Mouse (Mus musculus): Measurements from ENCODE around the gene Napa. TPM values are rescaled to one million over a fixed set of nuclear protein-coding genes. Genes with fewer than 3 reads are reported as not detected.

Napa gene
- 151 TPM for polyA plus RNA-seq (2014; fragmentation: Illumina TruSeq; extraction: RNeasy Lipid Tissue Mini Kit (QIAGEN cat#74804); ENCODE audit: low read depth, low replicate concordance)

GRCm38 (mm10) chr7:16098021-16099017 lies at the start of gene Napa:
Gene Napa (plus strand): TSS chr7:16098458.

DNA sequence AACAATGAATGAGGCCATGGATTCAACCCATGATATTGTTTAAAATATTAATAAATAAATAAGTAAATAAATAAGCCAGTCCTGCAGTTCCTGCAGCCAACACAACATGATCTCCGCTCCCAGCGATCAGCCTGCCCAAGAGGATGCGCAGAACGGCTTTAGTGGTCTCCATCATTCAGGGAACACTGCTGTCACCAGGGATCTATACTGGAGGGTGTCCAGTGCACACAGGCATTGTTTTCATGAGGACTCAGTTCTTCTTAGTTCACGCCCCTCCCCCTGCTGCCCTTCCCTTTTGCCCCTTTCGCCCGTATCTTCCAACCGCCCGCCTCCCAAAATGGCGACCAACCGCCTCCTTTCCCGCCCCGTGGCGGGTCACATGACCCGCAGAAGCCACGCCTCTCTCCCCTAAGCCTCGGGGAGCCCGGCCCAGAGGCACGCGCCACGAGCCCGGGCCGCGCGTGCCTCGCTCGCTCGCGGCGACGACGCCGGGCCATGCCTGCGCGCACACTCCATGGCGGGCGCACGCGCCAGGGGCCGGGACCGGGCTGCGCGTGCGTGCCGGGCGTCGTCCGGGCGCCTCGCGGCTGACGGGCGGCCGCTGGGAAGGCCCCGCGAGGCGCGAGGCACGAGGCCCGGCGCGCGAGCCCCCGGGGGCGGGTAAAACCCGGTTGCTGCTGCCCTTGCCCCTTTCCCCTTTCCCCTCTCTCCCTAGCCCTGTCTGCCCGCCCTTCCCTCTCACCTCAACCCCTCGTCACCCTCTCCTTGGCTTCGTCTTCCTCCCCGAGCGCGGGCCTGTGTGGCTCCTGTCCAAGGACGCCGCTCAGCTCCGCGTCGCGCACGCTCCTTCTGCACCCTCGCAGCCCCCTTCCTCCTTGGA lies 36.8 kb upstream of the Napa start, which contains the start of gene Zfp541:
TSS of gene Zfp541 (plus strand) at position 596 of the 880 bp plus-strand sequence.

DNA sequence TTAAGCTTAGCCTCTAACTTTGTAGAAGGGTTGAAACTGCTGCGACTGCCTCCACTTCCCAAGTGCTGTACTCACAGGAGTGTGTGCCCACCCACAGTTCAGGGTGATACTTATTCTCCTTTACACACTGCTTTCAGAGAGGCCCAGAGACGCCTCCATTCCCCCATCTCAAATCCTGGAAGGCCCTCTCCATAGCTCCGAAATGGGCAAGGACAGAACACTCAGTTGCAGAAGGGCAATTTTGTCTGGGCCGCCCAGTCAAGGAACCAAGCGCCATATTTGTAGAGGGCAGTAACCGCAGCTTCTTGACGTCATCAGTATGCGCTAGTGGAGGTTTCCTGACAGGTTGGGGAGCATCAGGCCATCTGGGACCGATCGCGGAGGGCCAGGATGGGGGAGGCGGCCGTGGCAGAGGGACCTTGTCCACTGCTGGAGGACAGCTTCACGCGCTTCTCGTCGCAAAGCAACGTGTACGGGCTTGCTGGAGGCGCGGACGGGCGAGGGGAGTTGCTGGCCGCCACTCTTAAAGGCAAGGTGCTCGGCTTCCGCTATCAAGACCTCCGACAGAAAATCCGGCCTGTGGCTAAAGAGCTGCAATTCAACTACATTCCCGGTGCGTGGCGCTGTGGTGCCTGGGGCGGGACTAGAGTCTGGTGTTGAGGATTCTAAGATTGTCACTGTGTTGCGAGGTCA lies 21.5 kb downstream of the Napa start, which contains the start of gene Kptn:
TSS of gene Kptn (plus strand) at position 327 of the 693 bp plus-strand sequence.

DNA sequence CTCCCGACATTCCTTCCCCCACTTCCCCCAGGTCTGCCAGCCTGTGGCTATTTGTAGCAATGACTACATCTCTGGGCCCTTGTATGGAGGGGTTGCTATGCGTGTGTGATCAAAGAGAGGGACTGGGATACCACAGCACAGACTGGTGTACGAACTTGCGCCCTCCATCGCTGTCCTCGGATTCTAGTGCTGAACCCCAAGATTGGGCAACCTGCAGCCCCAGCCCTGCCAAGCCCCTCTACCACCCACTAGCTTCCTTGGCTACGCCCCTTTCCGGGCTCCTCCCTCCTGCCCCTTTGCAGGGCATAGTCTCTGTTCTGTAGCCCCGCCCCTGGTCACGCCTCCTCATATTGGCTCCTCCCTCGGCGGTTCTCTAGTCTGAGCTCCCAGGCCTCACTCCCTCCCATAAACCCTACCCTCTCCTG lies 31.2 kb downstream of the Napa start, which contains the start of gene Slc8a2:
TSS of gene Slc8a2 (plus strand) at position 406 of the 425 bp plus-strand sequence.

Other genes with a start within 250 kb of the Napa start
- not detected for gene Crx, start 218.5 kb upstream of the Napa start, polyA plus RNA-seq (2014; fragmentation: Illumina TruSeq; extraction: RNeasy Lipid Tissue Mini Kit (QIAGEN cat#74804); ENCODE audit: low read depth, low replicate concordance)
- not detected for gene Crxos, start 215.8 kb upstream of the Napa start, polyA plus RNA-seq (2014; fragmentation: Illumina TruSeq; extraction: RNeasy Lipid Tissue Mini Kit (QIAGEN cat#74804); ENCODE audit: low read depth, low replicate concordance)
- 259 TPM for gene Selenow, start 176.1 kb upstream of the Napa start, polyA plus RNA-seq (2014; fragmentation: Illumina TruSeq; extraction: RNeasy Lipid Tissue Mini Kit (QIAGEN cat#74804); ENCODE audit: low read depth, low replicate concordance)
- 190 TPM for gene Nop53, start 152.4 kb upstream of the Napa start, polyA plus RNA-seq (2014; fragmentation: Illumina TruSeq; extraction: RNeasy Lipid Tissue Mini Kit (QIAGEN cat#74804); ENCODE audit: low read depth, low replicate concordance)
- 174 TPM for gene Ehd2, start 130.9 kb upstream of the Napa start, polyA plus RNA-seq (2014; fragmentation: Illumina TruSeq; extraction: RNeasy Lipid Tissue Mini Kit (QIAGEN cat#74804); ENCODE audit: low read depth, low replicate concordance)
- gene Bicra, start 50.5 kb upstream of the Napa start, polyA plus RNA-seq (2014; fragmentation: Illumina TruSeq; extraction: RNeasy Lipid Tissue Mini Kit (QIAGEN cat#74804); ENCODE audit: low read depth, low replicate concordance), result 7.2 TPM
- gene Zfp541, start 36.6 kb upstream of the Napa start, polyA plus RNA-seq (2014; fragmentation: Illumina TruSeq; extraction: RNeasy Lipid Tissue Mini Kit (QIAGEN cat#74804); ENCODE audit: low read depth, low replicate concordance), result 3.0 TPM
- gene Kptn, start 21.4 kb downstream of the Napa start, polyA plus RNA-seq (2014; fragmentation: Illumina TruSeq; extraction: RNeasy Lipid Tissue Mini Kit (QIAGEN cat#74804); ENCODE audit: low read depth, low replicate concordance), result 19.4 TPM
- gene Slc8a2, start 31.4 kb downstream of the Napa start, polyA plus RNA-seq (2014; fragmentation: Illumina TruSeq; extraction: RNeasy Lipid Tissue Mini Kit (QIAGEN cat#74804); ENCODE audit: low read depth, low replicate concordance), result 0.88 TPM
- gene Meis3, start 76.6 kb downstream of the Napa start, polyA plus RNA-seq (2014; fragmentation: Illumina TruSeq; extraction: RNeasy Lipid Tissue Mini Kit (QIAGEN cat#74804); ENCODE audit: low read depth, low replicate concordance), result 7.8 TPM
- 10.2 TPM for gene Dhx34, start 123.6 kb downstream of the Napa start, polyA plus RNA-seq (2014; fragmentation: Illumina TruSeq; extraction: RNeasy Lipid Tissue Mini Kit (QIAGEN cat#74804); ENCODE audit: low read depth, low replicate concordance)
- 0.96 TPM for gene C5ar2, start 145.7 kb downstream of the Napa start, polyA plus RNA-seq (2014; fragmentation: Illumina TruSeq; extraction: RNeasy Lipid Tissue Mini Kit (QIAGEN cat#74804); ENCODE audit: low read depth, low replicate concordance)
- 12.3 TPM for gene C5ar1, start 161.1 kb downstream of the Napa start, polyA plus RNA-seq (2014; fragmentation: Illumina TruSeq; extraction: RNeasy Lipid Tissue Mini Kit (QIAGEN cat#74804); ENCODE audit: low read depth, low replicate concordance)
- gene Inafm1, start 175.2 kb downstream of the Napa start, polyA plus RNA-seq (2014; fragmentation: Illumina TruSeq; extraction: RNeasy Lipid Tissue Mini Kit (QIAGEN cat#74804); ENCODE audit: low read depth, low replicate concordance), result 27.0 TPM
- gene Ccdc9, start 188.3 kb downstream of the Napa start, polyA plus RNA-seq (2014; fragmentation: Illumina TruSeq; extraction: RNeasy Lipid Tissue Mini Kit (QIAGEN cat#74804); ENCODE audit: low read depth, low replicate concordance), result 90.4 TPM
- 5.7 TPM for gene Bbc3, start 209.9 kb downstream of the Napa start, polyA plus RNA-seq (2014; fragmentation: Illumina TruSeq; extraction: RNeasy Lipid Tissue Mini Kit (QIAGEN cat#74804); ENCODE audit: low read depth, low replicate concordance)

Data from adipose tissue, adult 10 weeks (tissue).